Mouse (Mus musculus) liver, embryonic 14.5 days (tissue): ENCODE results near the gene Adprh. TPM values are rescaled to one million over a fixed set of nuclear protein-coding genes. Genes with fewer than 3 reads are reported as not detected.

Experiments used
- ATAC-seq: fragments of 200-750 bp; cut with Nextera tagmentation; 2 replicates; pipeline ENCODE4 v1.8.0; 2017; ENCODE audit warnings: moderate number of reproducible peaks, mild to moderate bottlenecking, moderate library complexity; ENCODE audit not compliant: insufficient read depth
- DNase-seq, 3 experiments: peaks; one replicate each; pipeline ENCODE4 v3.0.0-alpha.2; 2012 to 2013; ENCODE audit warnings: low read depth in 3 of 3, low spot score in 3 of 3
- H3K27ac ChIP-seq: fragments of 300-500 bp; sonication (generic); 2 replicates; pipeline ENCODE4 v1.5.1; 2014; ENCODE audit warnings: moderate library complexity, mild to moderate bottlenecking, control low read depth, inconsistent platforms
- H3K27me3 ChIP-seq: fragments of 300-500 bp; sonication (generic); 2 replicates; pipeline ENCODE4 v1.6.1; 2014; ENCODE audit warnings: mild to moderate bottlenecking, low read length, moderate library complexity; ENCODE audit not compliant: control insufficient read depth, insufficient read depth
- H3K36me3 ChIP-seq: fragments of 300-500 bp; sonication (generic); replicated peaks from 2 replicates; pipeline ENCODE4 v1.6.1; 2014; ENCODE audit warnings: low read depth; ENCODE audit not compliant: control insufficient read depth, insufficient read depth
- H3K4me1 ChIP-seq, 2 experiments: fragments of 200-500 bp in 1 of 2; fragments of 300-500 bp in 1 of 2; sonication (generic) in 1 of 2; replicated peaks; 2 replicates each; pipeline ENCODE4 v1.6.1; 2012 to 2014; ENCODE audit warnings: antibody characterized with exemption in 1 of 2, inconsistent platforms in 1 of 2, low read length in 1 of 2; ENCODE audit not compliant: control insufficient read depth in 2 of 2, insufficient read depth in 2 of 2
- H3K4me2 ChIP-seq: fragments of 300-500 bp; sonication (generic); 2 replicates; pipeline ENCODE4 v1.6.1; 2014; ENCODE audit warnings: low read depth, mild to moderate bottlenecking, control low read depth, moderate library complexity
- H3K4me3 ChIP-seq, 2 experiments: fragments of 200-500 bp in 1 of 2; fragments of 300-500 bp in 1 of 2; sonication (generic) in 1 of 2; 2 replicates each; pipeline ENCODE4 v1.5.1; 2012 to 2014; ENCODE audit warnings: low read depth in 2 of 2, low read length in 2 of 2, mild to moderate bottlenecking in 2 of 2, control low read depth in 1 of 2, inconsistent platforms in 1 of 2, moderate library complexity in 1 of 2; ENCODE audit not compliant: insufficient read depth in 1 of 2
- H3K9ac ChIP-seq: fragments of 300-500 bp; sonication (generic); replicated peaks from 2 replicates; pipeline ENCODE4 v1.6.1; 2014; ENCODE audit warnings: mild to moderate bottlenecking, control low read depth, moderate library complexity
- H3K9me3 ChIP-seq: fragments of 300-500 bp; sonication (generic); 2 replicates; pipeline ENCODE4 v1.6.1; 2016; ENCODE audit warnings: low read length, mixed read lengths; ENCODE audit not compliant: control insufficient read depth
- CTCF ChIP-seq: IDR thresholded peaks from 2 replicates; pipeline ENCODE4 v1.5.1; 2016; ENCODE audit warnings: antibody characterized with exemption, low read depth, control low read depth
- EP300 ChIP-seq: IDR thresholded peaks from 2 replicates; pipeline ENCODE4 v1.6.1; 2016; ENCODE audit warnings: antibody characterized with exemption, low read depth
- WGBS: fragments of 180-500 bp; shearing (Covaris S2); extraction: QIAGEN DNeasy Blood & Tissue Kit; methylation state at CpG from one replicate; pipeline ENCODE4 v1.1.7; 2014; ENCODE audit not compliant: insufficient replicate concordance; 5-methylcytosine and 5-hydroxymethylcytosine counted together
- polyA plus RNA-seq, 2 experiments: library from polyadenylated mRNA; depleted of rRNA in 1 of 2; stranded (reverse) in 1 of 2; unstranded in 1 of 2; fragments of >200 nt; fragmentation: Nextera tagmentation in 1 of 2; extraction: Ambion mirVana in 1 of 2; gene quantifications; 2 replicates each; pipeline versions ENCODE4 v1.2.1 to v1.2.3; 2012 to 2014

Adprh gene
- polyA plus RNA-seq, 2 experiments: 15.2 to 23.7 TPM

- DNase-seq (no peak), ATAC-seq (no peak)
- H3K4me1 ChIP-seq: peaks cover 0 to 31% of the 10 kb centered on the region in 2 experiments; a peak in 2 of 4 replicates
- no peaks in the 10 kb centered on the region for H3K27me3 ChIP-seq
- no peak overlapping the region for H3K27ac ChIP-seq
- H3K9me3 ChIP-seq: no peaks in the 10 kb centered on the region
- no peak overlapping the region for H3K4me2 ChIP-seq
- no peaks in the 10 kb centered on the region for H3K36me3 ChIP-seq
- WGBS: 27% methylated on average over 7 of the region's 7 CpGs
- H3K9ac ChIP-seq: no peak overlapping the region
- TF ChIP-seq CTCF (no peak), EP300 (no peak)
- H3K4me3 ChIP-seq: no peak overlapping the region
Observed at GRCm38 (mm10) chr16:38403639-38404038, 48.9 kb downstream of the Adprh start.

- H3K27me3 ChIP-seq: no peaks in the 10 kb centered on the region
- H3K4me2 ChIP-seq: no peak overlapping the region
- no peak for ATAC-seq
- H3K4me1 ChIP-seq: peaks cover 0 to 24% of the 10 kb centered on the region in 2 experiments; a peak in 2 of 4 replicates
- no peak overlapping the region for H3K27ac ChIP-seq
- no peak for TF ChIP-seq EP300
- TF ChIP-seq CTCF: no peak
- H3K4me3 ChIP-seq: no peak overlapping the region
- H3K9ac ChIP-seq: no peak overlapping the region
- no peaks in the 10 kb centered on the region for H3K36me3 ChIP-seq
- no peak for DNase-seq
- no peaks in the 10 kb centered on the region for H3K9me3 ChIP-seq
- WGBS: 76% methylated on average over 6 of the region's 6 CpGs
Observed at GRCm38 (mm10) chr16:38401468-38401867, 51.0 kb downstream of the Adprh start.

GRCm38 (mm10) chr16:38400311-38400960, 52.1 kb downstream of the Adprh start:
- Histone ChIP-seq H3K27ac (no peak overlapping the region), H3K27me3 (no peaks in the 10 kb centered on the region), H3K4me3 (no peak overlapping the region), H3K4me2 (peak overlapping the region; percentile 48), H3K4me1 (peaks cover 0 to 26% of the 10 kb centered on the region in 2 experiments; a peak in 2 of 4 replicates), H3K9me3 (no peaks in the 10 kb centered on the region), H3K9ac (no peak overlapping the region), H3K36me3 (no peaks in the 10 kb centered on the region)
- 74% methylated on average over 9 of the region's 9 CpGs for WGBS
- DNase-seq: no peak
- ATAC-seq: no peak
- TF ChIP-seq CTCF (no peak), EP300 (no peak)

- TF ChIP-seq EP300 (no peak), CTCF (no peak)
- H3K9ac ChIP-seq: no peak overlapping the region
Observed at GRCm38 (mm10) chr16:38399531-38400231, 52.8 kb downstream of the Adprh start.

GRCm38 (mm10) chr16:38399076-38399475, 53.4 kb downstream of the Adprh start:
- ATAC-seq (peak; percentile 15; the same call in 1 of the 2 replicates), DNase-seq (no peak)
- no peak overlapping the region for H3K9ac ChIP-seq

More at GRCm38 (mm10) chr16:38399531-38400231, 52.8 kb downstream of the Adprh start:
- 11% methylated on average over 17 of the region's 17 CpGs for WGBS
- Histone ChIP-seq H3K9me3 (no peaks in the 10 kb centered on the region), H3K4me1 (peaks cover 0 to 29% of the 10 kb centered on the region in 2 experiments; a peak in 2 of 4 replicates), H3K27ac (no peak overlapping the region), H3K27me3 (no peaks in the 10 kb centered on the region), H3K36me3 (no peaks in the 10 kb centered on the region), H3K4me3 (peak overlapping the region in 1 of 2 experiments; percentile 14; a peak in 1 of 4 replicates), H3K4me2 (peak overlapping the region; percentile 48)
- DNase-seq (no peak), ATAC-seq (peak; percentile 75)

More at GRCm38 (mm10) chr16:38399076-38399475, 53.4 kb downstream of the Adprh start:
- Histone ChIP-seq H3K36me3 (no peaks in the 10 kb centered on the region), H3K4me2 (peak overlapping the region; percentile 48; the same call in 1 of the 2 replicates), H3K4me3 (no peak overlapping the region), H3K27me3 (no peaks in the 10 kb centered on the region), H3K4me1 (peaks cover 0 to 33% of the 10 kb centered on the region in 2 experiments; a peak in 2 of 4 replicates), H3K9me3 (no peaks in the 10 kb centered on the region), H3K27ac (no peak overlapping the region)
- TF ChIP-seq CTCF (no peak), EP300 (no peak)
- 41% methylated on average over 3 of the region's 3 CpGs for WGBS
